Mouse (Mus musculus): ENCODE measurements around the gene Glb1.

- TF ChIP-seq POLR2A (IDR thresholded peaks at IDR 0.05; ENCODE audit: control insufficient read depth in 1 of 2, insufficient read depth in 1 of 2, low read depth in 1 of 2, low read length in 2 of 2, poor library complexity in 1 of 2) (no peak), MAX (IDR thresholded peaks at IDR 0.05; ENCODE audit: low read length) (no peak), E2F4 (IDR thresholded peaks at IDR 0.05; ENCODE audit: borderline replicate concordance, low read depth, low read length) (no peak), CTCF (IDR thresholded peaks at IDR 0.05 in 2 of 3, conservative IDR thresholded peaks at IDR 0.05 in 1 of 3; ENCODE audit: control insufficient read depth in 1 of 3, insufficient read depth in 1 of 3, low read depth in 2 of 3, low read length in 3 of 3, poor library complexity in 1 of 3, severe bottlenecking in 1 of 3) (no peak)
Observed at GRCm38 (mm10) chr9:114407676-114408075, 6.8 kb downstream of the Glb1 start.

Data from MEL (cell line).